31 mouse cellular contexts compared by ENCODE assay signal in the genomic region with DNA sequence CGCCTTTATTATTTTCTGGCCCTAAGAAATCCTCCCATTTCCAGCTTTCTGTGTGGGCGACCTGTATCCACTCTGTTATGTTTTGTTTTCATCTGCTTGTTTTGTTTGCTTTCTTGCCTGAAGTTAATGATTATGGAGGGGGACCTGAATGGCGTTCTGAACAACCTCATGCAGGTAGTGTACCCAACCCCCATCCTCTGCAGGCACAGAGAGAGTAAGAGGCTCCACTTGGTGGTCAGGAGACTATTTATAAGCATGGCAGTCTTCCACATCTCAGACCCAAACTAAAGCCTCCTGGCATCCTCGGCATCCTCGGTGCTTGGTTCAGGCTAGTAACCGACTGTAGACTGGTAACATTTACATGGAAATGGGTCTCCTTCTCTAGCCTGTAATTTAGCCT. TPM values are rescaled to one million over a fixed set of nuclear protein-coding genes. Genes with fewer than 3 reads are reported as not detected.
"Had no signal": no experiment of that assay in that cellular context is flagged by ENCODE, and none has a peak within 500 bp of the region (broad histone marks: within the 10 kb centered on the region; RNA-seq: fewer than 3 reads in every experiment).

No protein-coding gene starts in this region.

- DNase-seq: layer of hippocampus, adult 9-11 months; liver; lung, adult 18-20 months; lung, postnatal 10 days; lung, postnatal 36 days; retina, postnatal 1 day; right cerebral cortex, postnatal 25 days; spleen, adult 18-20 months; thymus, adult 2 months; thymus, postnatal 14 days; thymus, postnatal 4 days had no signal

- ATAC-seq: intestine, embryonic 15.5 days; liver, embryonic 12.5 days; midbrain, embryonic 13.5 days; midbrain, embryonic 16.5 days had no signal

- H3K4me3 ChIP-seq: intestine, embryonic 15.5 days; layer of hippocampus, adult 2 months; limb, embryonic 10.5 days; limb, embryonic 13.5 days; liver, embryonic 12.5 days; liver, embryonic 15.5 days; lung, embryonic 15.5 days; megakaryocyte, embryonic 14.5 days; midbrain, embryonic 10.5 days; midbrain, embryonic 13.5 days; myocyte; neural tube, embryonic 13.5 days; stomach, embryonic 15.5 days had no signal

- H3K4me2 ChIP-seq: intestine, embryonic 15.5 days; limb, embryonic 13.5 days; liver, embryonic 12.5 days; liver, embryonic 15.5 days; lung, embryonic 15.5 days; midbrain, embryonic 13.5 days; neural tube, embryonic 13.5 days; stomach, embryonic 15.5 days had no signal

- H3K27ac ChIP-seq: intestine, embryonic 15.5 days; layer of hippocampus, adult 2 months; limb, embryonic 10.5 days; limb, embryonic 13.5 days; liver, embryonic 12.5 days; liver, embryonic 15.5 days; lung, embryonic 15.5 days; midbrain, embryonic 10.5 days; midbrain, embryonic 13.5 days; neural tube, embryonic 13.5 days; stomach, embryonic 15.5 days had no signal

- H3K4me1 ChIP-seq: intestine, embryonic 15.5 days; limb, embryonic 10.5 days; liver, embryonic 12.5 days; liver, embryonic 15.5 days; megakaryocyte, embryonic 14.5 days; midbrain, embryonic 10.5 days; midbrain, embryonic 13.5 days; stomach, embryonic 15.5 days had no signal

- H3K9ac ChIP-seq: intestine, embryonic 15.5 days; limb, embryonic 13.5 days; liver, embryonic 12.5 days; liver, embryonic 15.5 days; lung, embryonic 15.5 days; midbrain, embryonic 13.5 days; neural tube, embryonic 13.5 days; stomach, embryonic 15.5 days had no signal

- H3K9me3 ChIP-seq: intestine, embryonic 15.5 days; limb, embryonic 10.5 days; liver, embryonic 12.5 days; liver, embryonic 15.5 days; lung, embryonic 15.5 days; midbrain, embryonic 10.5 days; stomach, embryonic 15.5 days had no signal

- H3K36me3 ChIP-seq: intestine, embryonic 15.5 days; limb, embryonic 10.5 days; limb, embryonic 13.5 days; liver, embryonic 12.5 days; liver, embryonic 15.5 days; lung, embryonic 15.5 days; midbrain, embryonic 10.5 days; midbrain, embryonic 13.5 days; neural tube, embryonic 13.5 days; stomach, embryonic 15.5 days had no signal

- H3K27me3 ChIP-seq: intestine, embryonic 15.5 days; limb, embryonic 13.5 days; liver, embryonic 12.5 days; liver, embryonic 15.5 days; lung, embryonic 15.5 days; midbrain, embryonic 13.5 days; neural tube, embryonic 13.5 days; stomach, embryonic 15.5 days had no signal

RNA-seq across cellular contexts. Expression of gene Gm26657, which starts 17.5 kb away (rescaled TPM):
- total RNA-seq: layer of hippocampus, adult 2 months; layer of hippocampus, postnatal 25 days; left cerebral cortex, adult 18-20 months; left cerebral cortex, postnatal 25 days; monocyte, adult 5-6 weeks; neutrophil, adult 5-6 weeks had no signal
- polyA plus RNA-seq: intestine, embryonic 15.5 days; large intestine, adult 2 months; limb, embryonic 10.5 days; limb, embryonic 13.5 days; liver, embryonic 12.5 days; liver, embryonic 15.5 days; lung, embryonic 15.5 days; midbrain, embryonic 10.5 days; midbrain, embryonic 13.5 days; midbrain, embryonic 16.5 days; myocyte; neural tube, embryonic 13.5 days; stomach, embryonic 15.5 days; thymus, adult 2 months had no signal

RNA-seq across cellular contexts. Expression of gene Actl7b, which starts 18.9 kb away (rescaled TPM):
- polyA plus RNA-seq: intestine, embryonic 15.5 days; large intestine, adult 2 months; limb, embryonic 10.5 days; limb, embryonic 13.5 days; liver, embryonic 12.5 days; liver, embryonic 15.5 days; lung, embryonic 15.5 days; midbrain, embryonic 10.5 days; midbrain, embryonic 13.5 days; midbrain, embryonic 16.5 days; myocyte; neural tube, embryonic 13.5 days; stomach, embryonic 15.5 days had no signal

RNA-seq across cellular contexts. Expression of gene Actl7a, which starts 20.9 kb away (rescaled TPM):
- total RNA-seq: layer of hippocampus, adult 2 months; layer of hippocampus, postnatal 25 days; left cerebral cortex, adult 18-20 months; left cerebral cortex, postnatal 25 days; monocyte, adult 5-6 weeks; neutrophil, adult 5-6 weeks had no signal
- polyA plus RNA-seq: intestine, embryonic 15.5 days; large intestine, adult 2 months; limb, embryonic 10.5 days; limb, embryonic 13.5 days; liver, embryonic 12.5 days; liver, embryonic 15.5 days; lung, embryonic 15.5 days; midbrain, embryonic 10.5 days; midbrain, embryonic 16.5 days; myocyte; neural tube, embryonic 13.5 days; stomach, embryonic 15.5 days had no signal
